13 mouse cellular contexts compared by ENCODE assay signal in the genomic region with DNA sequence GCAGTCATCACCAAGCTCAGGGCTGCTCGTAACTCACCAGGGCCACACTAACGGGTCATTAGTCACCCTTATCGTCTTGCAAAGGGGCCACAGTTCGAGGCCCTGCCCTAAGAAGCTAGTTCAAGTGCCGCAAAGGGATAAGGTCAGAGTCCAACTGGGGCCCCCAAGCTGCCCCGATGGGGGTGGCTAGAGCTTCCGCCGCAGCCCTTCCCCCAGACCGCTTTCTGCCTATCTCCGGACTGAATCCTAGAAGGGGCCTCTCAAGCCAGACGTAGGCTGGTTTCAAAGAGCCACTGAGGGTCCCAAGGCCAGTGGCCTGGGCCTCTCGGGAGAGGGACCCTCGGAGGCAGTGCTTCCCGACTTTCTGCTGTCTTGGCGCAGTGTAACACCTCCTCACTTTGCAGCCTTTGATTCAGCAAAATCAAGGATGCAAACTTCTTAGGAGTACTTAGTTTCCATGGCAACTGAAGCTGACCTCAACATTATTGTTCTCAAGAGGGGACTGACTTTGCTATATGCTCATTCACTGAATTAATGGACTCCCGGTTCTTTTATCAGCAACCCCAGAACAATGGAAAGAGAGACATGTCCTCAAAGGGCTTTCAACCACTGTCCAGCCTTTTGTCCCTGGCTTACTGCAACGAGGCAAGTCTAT.
DNase-seq lines count a peak whose midpoint lies in the region; ATAC-seq and TF ChIP-seq lines count a peak whose summit lies in the region.
"Had no signal": no experiment of that assay in that cellular context is flagged by ENCODE, and none has a peak within 500 bp of the region (broad histone marks: within the 10 kb centered on the region; RNA-seq: fewer than 3 reads in every experiment).

No protein-coding gene starts in this region.

- no peak for TF ChIP-seq POLR2A in limb, embryonic 14.5 days (IDR thresholded peaks at IDR 0.05; ENCODE audit: borderline replicate concordance, extremely low read depth, insufficient read depth, insufficient read length)

- no peak for TF ChIP-seq EP300 in liver, postnatal 0 days (IDR thresholded peaks at IDR 0.05; ENCODE audit: low read depth)

- no peak overlapping the region for H3K27ac ChIP-seq in liver, embryonic 12.5 days
- no peak overlapping the region for H3K27ac ChIP-seq in liver, postnatal 0 days (ENCODE audit: low read depth)
- 0 out of 2 replicates have a peak overlapping the region, but pooled peaks have one; percentile 18 for H3K27ac ChIP-seq in forebrain, embryonic 16.5 days (ENCODE audit: low read length)
- no peak overlapping the region for H3K27ac ChIP-seq in limb, embryonic 14.5 days (replicated peaks; ENCODE audit: low read depth, low read length)
- peak overlapping the region; percentile 64 for H3K27ac ChIP-seq in stomach, embryonic 15.5 days
- H3K27ac ChIP-seq: embryonic facial prominence, embryonic 12.5 days; lung, embryonic 15.5 days had no signal

- TF ChIP-seq CTCF in liver, postnatal 0 days (IDR thresholded peaks at IDR 0.05; ENCODE audit: low read depth), result no peak

- no peak for ATAC-seq in liver, embryonic 12.5 days
- ATAC-seq in liver, postnatal 0 days, result no peak
- no peak for ATAC-seq in forebrain, embryonic 16.5 days
- peak; percentile 15; the same call in 1 of the 2 replicates for ATAC-seq in limb, embryonic 14.5 days (ENCODE audit: low FRiP score, low read depth)
- peak; percentile 80 for ATAC-seq in stomach, embryonic 15.5 days (ENCODE audit: insufficient read depth, low FRiP score, low read depth)

- WGBS in liver, embryonic 12.5 days (ENCODE audit: insufficient replicate concordance), result 21% methylated on average over 17 of the region's 17 CpGs
- WGBS in liver, postnatal 0 days (ENCODE audit: insufficient replicate concordance), result 28% methylated on average over 17 of the region's 17 CpGs
- WGBS in forebrain, embryonic 16.5 days, result 13% methylated on average over 17 of the region's 17 CpGs
- WGBS in limb, embryonic 14.5 days, result 21% methylated on average over 17 of the region's 17 CpGs
- WGBS in stomach, embryonic 15.5 days, result 17% methylated on average over 17 of the region's 17 CpGs

- H3K4me1 ChIP-seq in liver, embryonic 12.5 days, result peaks cover 26% of the 10 kb centered on the region
- H3K4me1 ChIP-seq in liver, postnatal 0 days (ENCODE audit: insufficient read depth), result peaks cover 2% of the 10 kb centered on the region; the same call in 1 of the 2 replicates
- H3K4me1 ChIP-seq in forebrain, embryonic 16.5 days (replicated peaks; ENCODE audit: control insufficient read depth, insufficient read depth, low read length), result peaks cover 29% of the 10 kb centered on the region
- H3K4me1 ChIP-seq in limb, embryonic 14.5 days (ENCODE audit: control insufficient read depth, insufficient read depth, low read length), result peaks cover 22% of the 10 kb centered on the region
- H3K4me1 ChIP-seq in stomach, embryonic 15.5 days, result peaks cover 23% of the 10 kb centered on the region

- H3K9me3 ChIP-seq in liver, embryonic 12.5 days (replicated peaks), result no peaks in the 10 kb centered on the region
- H3K9me3 ChIP-seq in liver, postnatal 0 days (ENCODE audit: low read length), result no peaks in the 10 kb centered on the region
- no peaks in the 10 kb centered on the region for H3K9me3 ChIP-seq in forebrain, embryonic 16.5 days (ENCODE audit: control insufficient read depth, low read length)
- no peaks in the 10 kb centered on the region for H3K9me3 ChIP-seq in limb, embryonic 14.5 days (ENCODE audit: control insufficient read depth, low read length)
- no peaks in the 10 kb centered on the region for H3K9me3 ChIP-seq in stomach, embryonic 15.5 days
- H3K9me3 ChIP-seq: embryonic facial prominence, embryonic 12.5 days; lung, embryonic 15.5 days had no signal

- no peak for DNase-seq in liver, postnatal 0 days
- peak; percentile 32 for DNase-seq in limb, embryonic 14.5 days (ENCODE audit: low spot score)
- DNase-seq in right cerebral cortex, adult 2 months (ENCODE audit: low spot score in 2 of 2), result no peak
- DNase-seq in gastrocnemius, postnatal 4 days (ENCODE audit: low spot score in 2 of 2), result no peak
- no peak for DNase-seq in B cell, adult 2 months
- DNase-seq: adrenal gland, postnatal 14 days; heart, adult 11 months; kidney, postnatal 25 days had no signal

- no peaks in the 10 kb centered on the region for H3K36me3 ChIP-seq in liver, embryonic 12.5 days
- H3K36me3 ChIP-seq in liver, postnatal 0 days (replicated peaks; ENCODE audit: insufficient read depth, low read length), result no peaks in the 10 kb centered on the region
- no peaks in the 10 kb centered on the region for H3K36me3 ChIP-seq in forebrain, embryonic 16.5 days (ENCODE audit: control insufficient read depth, insufficient read depth)
- no peaks in the 10 kb centered on the region for H3K36me3 ChIP-seq in limb, embryonic 14.5 days (ENCODE audit: control insufficient read depth, insufficient read depth, low read length)
- no peaks in the 10 kb centered on the region for H3K36me3 ChIP-seq in stomach, embryonic 15.5 days
- H3K36me3 ChIP-seq: embryonic facial prominence, embryonic 12.5 days; lung, embryonic 15.5 days had no signal

- peak overlapping the region; percentile 30; the same call in 1 of the 2 replicates for H3K4me2 ChIP-seq in liver, embryonic 12.5 days
- no peak overlapping the region for H3K4me2 ChIP-seq in liver, postnatal 0 days (ENCODE audit: low read depth, low read length)
- no peak overlapping the region for H3K4me2 ChIP-seq in forebrain, embryonic 16.5 days (ENCODE audit: low read length)
- no peak overlapping the region for H3K4me2 ChIP-seq in limb, embryonic 14.5 days (replicated peaks; ENCODE audit: low read depth, low read length, severe bottlenecking)
- H3K4me2 ChIP-seq in stomach, embryonic 15.5 days, result no peak overlapping the region
- H3K4me2 ChIP-seq: embryonic facial prominence, embryonic 12.5 days; lung, embryonic 15.5 days had no signal

- no peak overlapping the region for H3K9ac ChIP-seq in liver, embryonic 12.5 days
- no peak overlapping the region for H3K9ac ChIP-seq in liver, postnatal 0 days (replicated peaks)
- no peak overlapping the region for H3K9ac ChIP-seq in forebrain, embryonic 16.5 days (replicated peaks; ENCODE audit: low read depth, low read length)
- H3K9ac ChIP-seq in limb, embryonic 14.5 days (ENCODE audit: low read depth, low read length, severe bottlenecking), result no peak overlapping the region
- no peak overlapping the region for H3K9ac ChIP-seq in stomach, embryonic 15.5 days
- H3K9ac ChIP-seq: embryonic facial prominence, embryonic 12.5 days; lung, embryonic 15.5 days had no signal

- peaks cover 43% of the 10 kb centered on the region for H3K27me3 ChIP-seq in liver, embryonic 12.5 days (replicated peaks)
- H3K27me3 ChIP-seq in liver, postnatal 0 days (ENCODE audit: insufficient read depth, low read length), result no peaks in the 10 kb centered on the region
- H3K27me3 ChIP-seq in forebrain, embryonic 16.5 days (replicated peaks; ENCODE audit: control insufficient read depth, insufficient read depth, low read length), result peaks cover 7% of the 10 kb centered on the region; the same call in 1 of the 2 replicates
- H3K27me3 ChIP-seq in limb, embryonic 14.5 days (ENCODE audit: control insufficient read depth, insufficient read depth, low read length), result 0 out of 2 replicates have a peak, but pooled peaks cover 5% of the 10 kb centered on the region
- peaks cover 7% of the 10 kb centered on the region; the same call in 1 of the 2 replicates for H3K27me3 ChIP-seq in stomach, embryonic 15.5 days (replicated peaks)

- H3K4me3 ChIP-seq in liver, embryonic 12.5 days, result no peak overlapping the region
- no peak overlapping the region for H3K4me3 ChIP-seq in liver, postnatal 0 days (ENCODE audit: low read depth, low read length)
- no peak overlapping the region for H3K4me3 ChIP-seq in forebrain, embryonic 16.5 days (replicated peaks; ENCODE audit: low read length)
- no peak overlapping the region for H3K4me3 ChIP-seq in limb, embryonic 14.5 days (replicated peaks; ENCODE audit: low read length)
- no peak overlapping the region for H3K4me3 ChIP-seq in stomach, embryonic 15.5 days (replicated peaks)
- H3K4me3 ChIP-seq: embryonic facial prominence, embryonic 12.5 days; lung, embryonic 15.5 days had no signal

Comparison
In these comparisons a context has a peak if more than half of its experiments do, and no peak if none do; other contexts are left out.
1. ATAC-seq: peak in limb, embryonic 14.5 days (single experiment) and stomach, embryonic 15.5 days (single experiment); none in liver, embryonic 12.5 days (single experiment), liver, postnatal 0 days (single experiment) and forebrain, embryonic 16.5 days (single experiment).
2. H3K27ac ChIP-seq: peak in forebrain, embryonic 16.5 days (single experiment) and stomach, embryonic 15.5 days (single experiment); none in liver, embryonic 12.5 days (single experiment), liver, postnatal 0 days (single experiment) and limb, embryonic 14.5 days (single experiment).